Mouse (Mus musculus): ENCODE results near the gene Ncor2.
A peak's percentile ranks its signal among the peaks of the same experiment; 100 is the strongest.
"Not testable (repeated sequence)": the region's sequence is repeated elsewhere in the genome, so short reads cannot be mapped to it uniquely, and the experiment has no call there.

Gene Ncor2

GRCm38 (mm10) chr5:125179007-125179734 is at the start of gene Ncor2:
Gene Ncor2 (minus strand): TSS chr5:125179219.
- peak; percentile 80 for DNase-seq

- DNase-seq: no peak
Observed at GRCm38 (mm10) chr5:125227699-125228098, 48.7 kb upstream of the Ncor2 start.

- no peak for DNase-seq
Observed at GRCm38 (mm10) chr5:125226229-125226634, 47.2 kb upstream of the Ncor2 start.

GRCm38 (mm10) chr5:125224925-125225324 is 45.9 kb upstream of the Ncor2 start:
- DNase-seq: no peak

- no peak for DNase-seq
Observed at GRCm38 (mm10) chr5:125223961-125224360, 44.9 kb upstream of the Ncor2 start.

- DNase-seq: no peak
Observed at GRCm38 (mm10) chr5:125222706-125223105, 43.7 kb upstream of the Ncor2 start.

GRCm38 (mm10) chr5:125221868-125222267 is 42.8 kb upstream of the Ncor2 start:
- no peak for DNase-seq

GRCm38 (mm10) chr5:125217426-125218170 is 38.6 kb upstream of the Ncor2 start:
- no peak for DNase-seq

- DNase-seq: peak; percentile 16
Observed at GRCm38 (mm10) chr5:125215930-125216459, 37.0 kb upstream of the Ncor2 start.

- DNase-seq: peak; percentile 79
Observed at GRCm38 (mm10) chr5:125215346-125215929, 36.4 kb upstream of the Ncor2 start.

- DNase-seq: no peak
Observed at GRCm38 (mm10) chr5:125214064-125214463, 35.0 kb upstream of the Ncor2 start.

- not testable (repeated sequence) for DNase-seq
Observed at GRCm38 (mm10) chr5:125204910-125205309, 25.9 kb upstream of the Ncor2 start.

GRCm38 (mm10) chr5:125204199-125204815 is 25.3 kb upstream of the Ncor2 start:
- no peak for DNase-seq

- no peak for DNase-seq
Observed at GRCm38 (mm10) chr5:125203759-125204158, 24.7 kb upstream of the Ncor2 start.

- no peak for DNase-seq
Observed at GRCm38 (mm10) chr5:125203099-125203498, 24.1 kb upstream of the Ncor2 start.

- no peak for DNase-seq
Observed at GRCm38 (mm10) chr5:125202100-125202499, 23.1 kb upstream of the Ncor2 start.

GRCm38 (mm10) chr5:125199086-125199485 is 20.1 kb upstream of the Ncor2 start:
- DNase-seq: no peak

GRCm38 (mm10) chr5:125197325-125197724 is 18.3 kb upstream of the Ncor2 start:
- DNase-seq: not testable (repeated sequence)

- DNase-seq: no peak
Observed at GRCm38 (mm10) chr5:125196054-125196453, 17.0 kb upstream of the Ncor2 start.

GRCm38 (mm10) chr5:125195142-125195541 is 16.1 kb upstream of the Ncor2 start:
- no peak for DNase-seq

- DNase-seq: no peak
Observed at GRCm38 (mm10) chr5:125193478-125194439, 14.7 kb upstream of the Ncor2 start.

GRCm38 (mm10) chr5:125191608-125192007 is 12.6 kb upstream of the Ncor2 start:
- DNase-seq: no peak
